Mouse (Mus musculus) fibroblast of lung, adult 2 months (primary cell): ENCODE results near the gene Skint2.

Experiments
- DNase-seq: peaks from one replicate; pipeline ENCODE4 v3.0.0-alpha.2; 2011; ENCODE audit warnings: low read depth

Gene Skint2

DNA sequence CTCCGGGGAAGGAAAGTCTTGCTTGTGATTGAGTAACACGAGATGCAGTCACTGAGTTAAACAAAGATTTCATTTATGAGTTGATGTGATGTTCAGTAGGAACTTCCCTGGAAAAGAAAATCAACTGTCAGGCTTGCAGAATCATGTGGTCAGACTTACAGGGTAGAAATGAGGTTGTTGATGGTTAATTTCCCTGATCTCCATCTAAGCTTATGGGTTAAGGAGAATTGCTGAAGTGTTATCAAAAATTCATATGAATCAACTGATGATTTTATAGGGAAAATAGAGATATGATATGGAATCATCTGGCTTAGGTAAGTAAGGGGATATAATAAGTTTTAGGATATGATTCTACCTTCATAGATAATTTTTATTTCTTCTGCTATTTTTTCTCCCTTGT, at the start of gene Skint2:
Gene Skint2 (plus strand): TSS at position 301 of the 400 bp plus-strand sequence.
- DNase-seq: no peak
